Mouse (Mus musculus) kidney, postnatal 36 days (tissue): Measurements from ENCODE around the gene Sprr2e.

Experiments used
- DNase-seq, 2 experiments: peaks; one replicate each; pipeline ENCODE4 v3.0.0; 2021 to 2022; ENCODE audit warnings: mixed read lengths in 2 of 2

The Sprr2e gene

DNA sequence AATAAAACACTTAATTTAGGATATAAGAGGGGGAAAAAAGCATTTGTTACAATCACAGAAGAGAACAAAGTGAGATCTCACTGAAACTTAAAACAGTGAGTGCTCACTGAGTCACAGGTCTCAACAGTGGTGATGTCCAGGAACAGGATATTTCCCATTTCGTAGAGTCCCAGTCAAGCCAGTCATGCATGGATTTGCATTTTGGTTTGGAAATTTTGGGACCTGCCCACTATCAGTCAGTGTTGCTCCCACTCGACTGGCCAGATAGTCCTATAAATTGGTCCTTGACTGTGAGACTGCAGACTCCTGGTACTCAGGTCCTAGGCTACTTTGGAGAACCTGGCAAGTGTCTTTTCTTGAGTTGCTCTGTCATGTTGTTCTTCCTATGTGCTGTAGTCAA, at the start of gene Sprr2e:
Gene Sprr2e, plus strand, starts transcription at position 301 of the 400 bp plus-strand sequence.
- no peak for DNase-seq

DNA sequence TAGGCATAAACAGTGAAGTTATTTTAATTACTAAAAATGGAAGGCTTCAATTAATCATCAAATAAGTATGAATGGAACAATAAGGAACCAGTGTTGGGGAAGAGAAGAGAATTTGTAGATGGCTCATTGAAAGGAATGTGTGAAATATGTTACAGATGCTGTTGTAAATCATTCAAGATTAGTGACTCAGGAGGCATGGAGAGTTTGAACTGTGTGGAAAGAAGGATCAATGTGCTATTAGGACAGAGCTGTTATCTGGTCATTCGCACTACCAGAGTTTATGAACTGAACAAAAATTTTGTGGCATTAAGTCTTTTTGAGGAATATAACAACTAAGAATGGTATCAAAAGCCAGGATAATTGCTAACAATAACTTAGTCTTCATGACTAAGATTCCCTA, 44.5 kb upstream of the Sprr2e start:
- no peak for DNase-seq

DNA sequence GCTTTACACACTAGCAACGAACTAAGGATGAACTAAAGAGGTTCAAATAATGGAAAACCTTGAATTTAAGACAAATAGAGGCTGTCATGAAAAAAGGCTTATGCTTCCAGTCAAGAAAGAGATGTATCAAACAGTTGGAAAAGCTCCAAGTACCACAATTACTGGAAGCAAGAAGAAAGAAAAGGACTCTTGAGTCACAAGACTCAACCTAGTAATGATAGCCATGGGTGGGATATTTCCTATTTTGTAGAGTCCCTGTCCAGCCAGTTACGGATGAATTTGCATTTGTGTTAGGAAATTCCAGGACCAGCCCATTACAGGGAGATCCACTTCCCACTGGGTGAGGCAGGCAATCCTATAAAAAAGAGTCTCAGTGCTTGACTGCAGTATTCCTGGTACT, 35.6 kb upstream of the Sprr2e start, which contains the start of gene Sprr2b:
Gene Sprr2b, plus strand, starts transcription at position 301 of the 400 bp plus-strand sequence.
- DNase-seq: no peak

DNA sequence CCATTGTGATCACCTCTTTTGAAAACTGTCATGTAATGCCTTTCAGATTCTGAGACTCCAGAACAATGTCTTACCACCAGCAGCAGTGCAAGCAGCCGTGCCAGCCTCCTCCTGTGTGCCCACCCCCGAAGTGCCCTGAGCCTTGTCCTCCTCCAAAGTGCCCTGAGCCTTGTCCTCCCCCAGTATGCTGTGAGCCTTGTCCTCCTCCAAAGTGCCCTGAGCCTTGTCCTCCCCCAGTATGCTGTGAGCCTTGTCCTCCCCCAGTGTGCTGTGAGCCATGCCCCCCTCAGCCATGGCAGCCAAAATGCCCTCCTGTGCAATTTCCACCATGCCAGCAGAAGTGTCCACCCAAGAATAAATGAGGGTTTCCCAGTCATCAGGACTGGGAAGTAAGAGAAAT, 34.6 kb upstream of the Sprr2e start:
- DNase-seq: no peak

DNA sequence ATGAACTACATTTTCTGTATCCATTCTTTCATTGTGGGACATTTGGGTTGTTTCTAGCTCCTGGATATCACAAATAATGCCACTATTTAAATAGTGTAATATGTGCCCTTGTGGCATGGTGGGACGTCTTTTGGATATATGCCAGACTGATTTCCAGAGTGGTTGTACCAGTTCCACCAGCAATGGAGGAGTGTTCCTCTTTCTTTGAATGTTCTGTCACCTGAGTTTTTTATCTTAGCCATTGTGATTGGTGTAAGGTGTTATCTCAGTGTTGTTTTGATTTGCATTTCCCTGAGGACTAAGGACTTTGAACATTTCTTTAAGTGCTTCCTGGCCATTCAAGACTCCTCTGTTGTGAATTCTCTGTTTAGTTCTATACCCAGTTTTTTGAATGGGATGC, 15.7 kb upstream of the Sprr2e start:
- DNase-seq: no peak

DNA sequence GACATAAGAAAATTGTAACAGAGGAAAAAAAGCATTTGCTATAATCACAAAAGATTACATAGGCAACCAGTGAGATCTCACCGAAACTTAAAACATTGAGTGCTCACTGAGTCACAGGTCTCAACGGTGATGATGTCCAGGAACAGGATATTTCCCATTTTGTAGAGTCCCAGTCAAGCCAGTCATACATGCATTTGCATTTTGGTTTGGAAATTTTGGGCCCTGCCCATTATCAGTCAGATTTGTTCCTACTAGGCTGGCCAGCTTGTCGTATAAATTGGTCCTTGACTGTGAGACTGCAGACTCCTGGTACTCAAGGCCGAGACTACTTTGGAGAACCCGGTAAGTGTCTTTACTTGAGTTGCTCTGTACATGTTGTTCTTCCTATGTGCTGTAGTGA, 13.1 kb upstream of the Sprr2e start, which contains the start of gene Sprr2d:
Gene Sprr2d, plus strand, starts transcription at position 301 of the 400 bp plus-strand sequence.
- no peak for DNase-seq

DNA sequence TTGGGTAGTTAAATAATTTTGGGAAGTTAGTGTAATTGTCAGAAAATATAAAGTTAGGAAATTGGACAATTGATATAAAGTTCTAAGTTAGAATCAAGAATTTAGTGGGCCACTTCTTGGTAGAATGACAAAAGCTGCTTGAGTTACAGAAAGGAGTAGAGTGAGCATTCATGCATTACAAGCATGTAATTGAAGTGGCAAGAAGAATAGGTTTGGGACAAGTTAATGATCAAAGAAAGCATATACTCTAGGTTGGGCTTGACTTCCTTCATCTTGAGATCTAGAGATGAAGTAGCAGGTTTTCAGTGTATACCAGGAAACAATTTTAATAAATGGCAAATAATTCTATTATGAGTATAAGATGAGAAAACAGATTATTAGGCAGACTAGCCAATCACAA, 9.7 kb downstream of the Sprr2e start:
- DNase-seq: no peak

DNA sequence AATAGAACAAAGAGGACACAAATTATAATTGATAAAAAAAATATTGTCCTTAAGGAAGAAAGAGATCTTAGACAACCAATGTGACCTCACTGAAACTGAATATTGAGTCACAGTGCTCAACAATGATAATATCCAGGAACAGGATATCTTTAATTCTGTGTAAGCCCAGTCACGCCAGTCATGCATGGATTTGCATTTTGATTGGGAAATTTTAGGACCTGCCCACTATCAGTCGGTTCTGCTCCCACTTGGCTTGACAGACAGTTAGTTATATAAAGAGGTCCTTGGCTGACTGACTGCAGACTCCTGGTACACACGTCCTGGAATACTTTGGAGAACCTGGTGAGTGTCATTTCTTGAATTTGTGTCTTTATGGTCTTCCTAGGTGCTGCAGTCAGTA, 12.9 kb downstream of the Sprr2e start, which contains the start of gene Sprr2f:
Gene Sprr2f, plus strand, starts transcription at position 301 of the 400 bp plus-strand sequence.
- no peak for DNase-seq

DNA sequence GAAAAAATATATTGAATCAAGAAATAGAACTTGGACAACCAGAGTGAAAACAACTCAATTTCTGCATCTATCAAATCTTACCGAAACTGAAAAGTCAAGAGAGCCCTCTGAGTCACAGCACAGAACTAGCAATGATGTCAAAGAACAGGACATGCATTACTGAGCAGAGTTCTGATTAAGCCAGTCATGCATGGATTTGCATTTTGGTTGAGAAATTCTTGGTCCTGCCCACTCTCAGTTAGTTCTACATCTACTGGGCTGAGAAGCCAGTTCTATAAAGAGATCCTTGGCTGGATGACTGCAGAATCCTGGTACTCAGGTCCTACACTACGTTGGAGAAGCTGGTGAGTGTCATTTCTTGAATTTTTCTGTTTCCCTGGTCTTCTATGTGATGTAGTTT, 21.7 kb downstream of the Sprr2e start:
- DNase-seq: no peak

DNA sequence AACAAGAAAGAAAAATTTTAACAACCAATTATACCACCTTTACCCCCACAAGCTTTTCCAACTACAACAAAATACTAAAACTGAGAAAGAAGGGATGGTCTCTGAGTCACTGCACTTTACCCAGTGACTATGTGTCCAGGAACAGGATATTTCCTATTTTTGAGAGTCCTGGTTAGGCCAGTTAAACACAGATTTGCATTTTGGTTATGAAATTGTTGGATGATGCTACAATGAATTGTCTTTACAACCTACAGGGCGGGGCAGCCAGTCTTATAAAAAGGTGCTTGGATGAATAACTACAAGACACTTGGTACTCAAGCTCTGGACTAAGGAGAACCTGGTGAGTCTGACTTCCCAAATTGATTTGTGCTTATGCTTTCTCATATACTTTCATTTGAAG, 33.4 kb downstream of the Sprr2e start, which contains the start of gene Sprr2h:
Gene Sprr2h, plus strand, starts transcription at position 301 of the 400 bp plus-strand sequence.
- DNase-seq: no peak

DNA sequence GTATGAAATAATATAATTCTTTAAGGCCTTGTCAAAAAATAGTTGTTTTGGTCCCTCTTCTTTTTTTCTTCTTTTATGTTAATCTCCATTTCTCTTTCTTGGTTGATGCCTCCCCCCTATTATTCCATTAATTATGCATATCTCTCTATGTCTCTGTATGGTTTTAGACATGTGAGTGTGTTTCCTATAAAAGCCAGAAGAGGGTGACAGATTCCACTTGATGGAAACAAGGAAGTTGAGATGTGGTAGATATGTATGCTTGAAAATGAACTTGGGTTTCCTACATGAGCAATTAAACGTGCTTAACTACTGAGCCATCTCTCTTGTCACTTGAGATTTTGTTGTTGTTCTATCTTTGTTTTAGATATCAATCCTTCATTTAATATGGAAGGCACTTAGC, 42.4 kb downstream of the Sprr2e start:
- DNase-seq: no peak
